Mouse (Mus musculus): ENCODE measurements around the gene Spsb4. TPM values are rescaled to one million over a fixed set of nuclear protein-coding genes. Genes with fewer than 3 reads are reported as not detected.

Gene Spsb4
- polyA plus RNA-seq, 1 experiment from 2014 or later = 26.6 TPM

GRCm38 (mm10) chr9:97010447-97010846 lies 8.2 kb downstream of the Spsb4 start:
- no peaks in the 10 kb centered on the region for H3K9me3 ChIP-seq (ENCODE audit: control insufficient read depth, low read length)
- WGBS = 87% methylated on average over 6 of the region's 6 CpGs
- H3K4me1 ChIP-seq (replicated peaks; ENCODE audit: control insufficient read depth, insufficient read depth, low read length) = peaks cover 39% of the 10 kb centered on the region
- no peak overlapping the region for H3K4me3 ChIP-seq (replicated peaks; ENCODE audit: low read length)
- H3K9ac ChIP-seq = no peak overlapping the region
- no peaks in the 10 kb centered on the region for H3K27me3 ChIP-seq (ENCODE audit: control insufficient read depth, insufficient read depth, low read length)
- no peaks in the 10 kb centered on the region for H3K36me3 ChIP-seq (replicated peaks; ENCODE audit: control insufficient read depth, insufficient read depth)
- H3K4me2 ChIP-seq (replicated peaks) = no peak overlapping the region
- DNase-seq (ENCODE audit: low spot score) (no peak), ATAC-seq (ENCODE audit: low FRiP score) (no peak)
- no peak overlapping the region for H3K27ac ChIP-seq

- no peak overlapping the region for H3K4me2 ChIP-seq (replicated peaks)
- no peak overlapping the region for H3K4me3 ChIP-seq (replicated peaks; ENCODE audit: low read length)
- H3K27me3 ChIP-seq (ENCODE audit: control insufficient read depth, insufficient read depth, low read length) = no peaks in the 10 kb centered on the region
- peaks cover 3% of the 10 kb centered on the region; the same call in 1 of the 2 replicates for H3K4me1 ChIP-seq (replicated peaks; ENCODE audit: control insufficient read depth, insufficient read depth, low read length)
- H3K27ac ChIP-seq = no peak overlapping the region
- no peaks in the 10 kb centered on the region for H3K36me3 ChIP-seq (replicated peaks; ENCODE audit: control insufficient read depth, insufficient read depth)
- H3K9ac ChIP-seq = no peak overlapping the region
- WGBS = 58% methylated on average over 3 of the region's 3 CpGs
- DNase-seq (ENCODE audit: low spot score) = no peak
- ATAC-seq (ENCODE audit: low FRiP score) = no peak
- no peaks in the 10 kb centered on the region for H3K9me3 ChIP-seq (ENCODE audit: control insufficient read depth, low read length)
These were observed 13.9 kb downstream of the Spsb4 start for GRCm38 (mm10) chr9:97004726-97005125.

- Histone ChIP-seq H3K9me3 (ENCODE audit: control insufficient read depth, low read length) (no peaks in the 10 kb centered on the region), H3K27me3 (ENCODE audit: control insufficient read depth, insufficient read depth, low read length) (no peaks in the 10 kb centered on the region), H3K9ac (no peak overlapping the region), H3K4me1 (replicated peaks; ENCODE audit: control insufficient read depth, insufficient read depth, low read length) (peaks cover 3% of the 10 kb centered on the region; the same call in 1 of the 2 replicates), H3K27ac (no peak overlapping the region), H3K4me2 (replicated peaks) (no peak overlapping the region), H3K4me3 (replicated peaks; ENCODE audit: low read length) (no peak overlapping the region), H3K36me3 (replicated peaks; ENCODE audit: control insufficient read depth, insufficient read depth) (no peaks in the 10 kb centered on the region)
- no peak for DNase-seq (ENCODE audit: low spot score)
- no peak for ATAC-seq (ENCODE audit: low FRiP score)
- 78% methylated on average over 5 of the region's 5 CpGs for WGBS
These were observed 15.5 kb downstream of the Spsb4 start for GRCm38 (mm10) chr9:97003173-97003572.

DNA sequence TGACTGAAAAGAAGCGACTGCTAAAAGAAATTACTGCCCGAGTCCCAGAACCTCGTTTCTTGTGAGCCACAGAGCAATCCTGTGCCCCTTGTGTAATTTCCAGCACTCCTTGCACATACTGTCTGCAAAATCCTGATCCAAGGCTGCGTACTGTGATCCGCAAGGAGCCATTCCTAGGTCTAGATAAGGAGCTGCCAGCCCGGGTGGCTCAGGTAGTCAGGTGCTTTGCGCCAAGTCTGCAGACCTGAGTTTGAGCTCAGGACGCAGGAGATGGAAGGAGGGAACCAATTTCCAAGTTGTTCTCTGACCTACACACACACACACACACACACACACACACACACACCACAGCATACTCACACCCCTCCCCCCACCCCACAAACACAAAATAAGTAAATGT lies 16.0 kb downstream of the Spsb4 start:
- DNase-seq (ENCODE audit: low spot score) = no peak
- Histone ChIP-seq H3K27me3 (ENCODE audit: control insufficient read depth, insufficient read depth, low read length) (no peaks in the 10 kb centered on the region), H3K4me3 (replicated peaks; ENCODE audit: low read length) (no peak overlapping the region), H3K4me2 (replicated peaks) (no peak overlapping the region), H3K27ac (no peak overlapping the region), H3K36me3 (replicated peaks; ENCODE audit: control insufficient read depth, insufficient read depth) (no peaks in the 10 kb centered on the region), H3K9me3 (ENCODE audit: control insufficient read depth, low read length) (no peaks in the 10 kb centered on the region), H3K4me1 (replicated peaks; ENCODE audit: control insufficient read depth, insufficient read depth, low read length) (peaks cover 3% of the 10 kb centered on the region; the same call in 1 of the 2 replicates), H3K9ac (no peak overlapping the region)
- no peak for ATAC-seq (ENCODE audit: low FRiP score)
- 87% methylated on average over 8 of the region's 8 CpGs for WGBS

- H3K4me2 ChIP-seq (replicated peaks) = no peak overlapping the region
- H3K9ac ChIP-seq = no peak overlapping the region
- peaks cover 3% of the 10 kb centered on the region; the same call in 1 of the 2 replicates for H3K4me1 ChIP-seq (replicated peaks; ENCODE audit: control insufficient read depth, insufficient read depth, low read length)
- H3K27ac ChIP-seq = no peak overlapping the region
- ATAC-seq (ENCODE audit: low FRiP score) (no peak), DNase-seq (ENCODE audit: low spot score) (no peak)
- no peaks in the 10 kb centered on the region for H3K9me3 ChIP-seq (ENCODE audit: control insufficient read depth, low read length)
- H3K36me3 ChIP-seq (replicated peaks; ENCODE audit: control insufficient read depth, insufficient read depth) = no peaks in the 10 kb centered on the region
- no peaks in the 10 kb centered on the region for H3K27me3 ChIP-seq (ENCODE audit: control insufficient read depth, insufficient read depth, low read length)
- H3K4me3 ChIP-seq (replicated peaks; ENCODE audit: low read length) = no peak overlapping the region
- WGBS = 74% methylated on average over 7 of the region's 7 CpGs
These were observed 16.6 kb downstream of the Spsb4 start for GRCm38 (mm10) chr9:97002025-97002424.

GRCm38 (mm10) chr9:97001458-97001857 lies 17.2 kb downstream of the Spsb4 start:
- Histone ChIP-seq H3K9me3 (ENCODE audit: control insufficient read depth, low read length) (no peaks in the 10 kb centered on the region), H3K4me3 (replicated peaks; ENCODE audit: low read length) (no peak overlapping the region), H3K9ac (no peak overlapping the region), H3K36me3 (replicated peaks; ENCODE audit: control insufficient read depth, insufficient read depth) (no peaks in the 10 kb centered on the region), H3K27ac (no peak overlapping the region), H3K4me2 (replicated peaks) (no peak overlapping the region), H3K27me3 (ENCODE audit: control insufficient read depth, insufficient read depth, low read length) (no peaks in the 10 kb centered on the region), H3K4me1 (replicated peaks; ENCODE audit: control insufficient read depth, insufficient read depth, low read length) (peaks cover 3% of the 10 kb centered on the region; the same call in 1 of the 2 replicates)
- ATAC-seq (ENCODE audit: low FRiP score) (no peak), DNase-seq (ENCODE audit: low spot score) (no peak)
- 70% methylated on average over 10 of the region's 10 CpGs for WGBS

DNA sequence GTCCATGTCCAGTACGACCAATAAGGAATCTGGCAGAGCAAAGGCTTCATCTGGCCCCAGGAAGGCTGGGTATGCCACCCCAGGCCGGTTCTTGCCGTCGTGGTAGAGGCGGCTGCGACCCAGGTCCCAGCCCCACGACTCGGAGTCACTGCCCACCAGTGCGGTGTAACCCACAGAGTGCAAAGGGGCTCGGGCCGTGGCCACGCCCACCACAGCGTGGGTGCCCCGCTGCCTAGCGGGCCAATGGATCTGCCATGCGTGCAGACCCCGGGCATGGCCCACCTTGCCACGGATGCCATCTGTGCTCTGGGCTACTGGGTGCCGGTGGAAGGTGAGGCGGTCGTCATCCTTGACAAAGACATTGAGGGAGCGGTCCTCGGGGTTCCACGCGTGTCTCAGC lies 22.9 kb downstream of the Spsb4 start:
- H3K4me3 ChIP-seq (replicated peaks; ENCODE audit: low read length) = no peak overlapping the region
- no peak overlapping the region for H3K27ac ChIP-seq
- no peak overlapping the region for H3K4me2 ChIP-seq (replicated peaks)
- no peak for ATAC-seq (ENCODE audit: low FRiP score)
- no peak for DNase-seq (ENCODE audit: low spot score)
- H3K4me1 ChIP-seq (replicated peaks; ENCODE audit: control insufficient read depth, insufficient read depth, low read length) = peaks cover 19% of the 10 kb centered on the region
- no peak overlapping the region for H3K9ac ChIP-seq
- H3K27me3 ChIP-seq (ENCODE audit: control insufficient read depth, insufficient read depth, low read length) = no peaks in the 10 kb centered on the region
- peaks cover 7% of the 10 kb centered on the region for H3K36me3 ChIP-seq (replicated peaks; ENCODE audit: control insufficient read depth, insufficient read depth)
- WGBS = 95% methylated on average over 25 of the region's 25 CpGs
- no peaks in the 10 kb centered on the region for H3K9me3 ChIP-seq (ENCODE audit: control insufficient read depth, low read length)

GRCm38 (mm10) chr9:96994733-96995132 lies 23.9 kb downstream of the Spsb4 start:
- H3K9ac ChIP-seq = no peak overlapping the region
- H3K27me3 ChIP-seq (ENCODE audit: control insufficient read depth, insufficient read depth, low read length) = no peaks in the 10 kb centered on the region
- H3K27ac ChIP-seq = no peak overlapping the region
- WGBS = 74% methylated on average over 9 of the region's 9 CpGs
- peaks cover 28% of the 10 kb centered on the region for H3K4me1 ChIP-seq (replicated peaks; ENCODE audit: control insufficient read depth, insufficient read depth, low read length)
- ATAC-seq (ENCODE audit: low FRiP score) (no peak), DNase-seq (ENCODE audit: low spot score) (no peak)
- no peaks in the 10 kb centered on the region for H3K9me3 ChIP-seq (ENCODE audit: control insufficient read depth, low read length)
- no peak overlapping the region for H3K4me3 ChIP-seq (replicated peaks; ENCODE audit: low read length)
- H3K36me3 ChIP-seq (replicated peaks; ENCODE audit: control insufficient read depth, insufficient read depth) = peaks cover 7% of the 10 kb centered on the region
- no peak overlapping the region for H3K4me2 ChIP-seq (replicated peaks)

- peak overlapping the region; percentile 49; the same call in 1 of the 2 replicates for H3K27ac ChIP-seq
- 41% methylated on average over 14 of the region's 14 CpGs for WGBS
- no peak for ATAC-seq (ENCODE audit: low FRiP score)
These were observed 27.5 kb downstream of the Spsb4 start for GRCm38 (mm10) chr9:96991118-96991517.

DNA sequence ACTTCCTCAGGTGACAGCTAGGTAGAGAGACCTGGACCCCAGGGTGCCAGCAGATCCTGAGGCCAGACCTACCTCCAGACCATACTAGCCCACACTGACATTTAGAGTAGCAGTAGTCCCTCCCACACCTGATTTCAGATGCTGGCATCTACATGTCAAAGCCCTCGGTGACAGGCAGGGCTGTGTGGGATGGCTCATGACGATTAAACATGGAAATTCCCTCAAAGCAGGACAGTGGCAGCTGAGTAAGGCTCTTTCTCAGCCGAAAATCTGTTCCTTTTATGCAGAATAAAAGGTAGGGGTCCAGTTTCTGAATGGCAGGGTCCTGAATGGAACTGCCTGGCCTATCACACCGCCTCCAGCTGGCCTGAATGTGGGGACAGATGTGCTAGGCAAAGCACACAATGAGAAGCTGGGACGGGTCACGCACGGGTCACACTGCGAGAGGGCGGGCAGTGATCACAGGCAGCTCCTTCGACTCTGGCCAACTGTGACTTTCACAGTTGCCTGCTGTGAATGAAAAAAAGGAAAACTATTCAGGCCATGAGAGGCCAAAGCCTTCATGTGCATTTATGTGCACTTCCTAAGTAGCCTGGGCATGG lies 29.2 kb downstream of the Spsb4 start:
- H3K9me3 ChIP-seq (ENCODE audit: control insufficient read depth, low read length) = no peaks in the 10 kb centered on the region
- H3K27ac ChIP-seq = no peak overlapping the region
- no peak for ATAC-seq (ENCODE audit: low FRiP score)
- no peak for DNase-seq (ENCODE audit: low spot score)
- WGBS = 8% methylated on average over 10 of the region's 10 CpGs
- H3K4me3 ChIP-seq (replicated peaks; ENCODE audit: low read length) = no peak overlapping the region
- no peak overlapping the region for H3K4me2 ChIP-seq (replicated peaks)
- H3K9ac ChIP-seq = no peak overlapping the region
- no peaks in the 10 kb centered on the region for H3K36me3 ChIP-seq (replicated peaks; ENCODE audit: control insufficient read depth, insufficient read depth)
- no peaks in the 10 kb centered on the region for H3K27me3 ChIP-seq (ENCODE audit: control insufficient read depth, insufficient read depth, low read length)
- H3K4me1 ChIP-seq (replicated peaks; ENCODE audit: control insufficient read depth, insufficient read depth, low read length) = peaks cover 54% of the 10 kb centered on the region

More at GRCm38 (mm10) chr9:96991118-96991517, 27.5 kb downstream of the Spsb4 start:
- Histone ChIP-seq H3K36me3 (replicated peaks; ENCODE audit: control insufficient read depth, insufficient read depth) (peaks cover 7% of the 10 kb centered on the region), H3K9ac (no peak overlapping the region; the same call in 1 of the 2 replicates), H3K27me3 (ENCODE audit: control insufficient read depth, insufficient read depth, low read length) (no peaks in the 10 kb centered on the region), H3K4me3 (replicated peaks; ENCODE audit: low read length) (no peak overlapping the region), H3K9me3 (ENCODE audit: control insufficient read depth, low read length) (no peaks in the 10 kb centered on the region), H3K4me2 (replicated peaks) (no peak overlapping the region), H3K4me1 (replicated peaks; ENCODE audit: control insufficient read depth, insufficient read depth, low read length) (peaks cover 54% of the 10 kb centered on the region)
- no peak for DNase-seq (ENCODE audit: low spot score)
